Mouse (Mus musculus) embryonic facial prominence, embryonic 10.5 days (tissue): ENCODE results near the gene Saxo1. TPM values are rescaled to one million over a fixed set of nuclear protein-coding genes. Genes with fewer than 3 reads are reported as not detected.

Experiments used
- DNase-seq: peaks from one replicate; pipeline ENCODE4 v3.0.0-alpha.2; 2017; ENCODE audit warnings: low spot score
- H3K27ac ChIP-seq: fragments of 300-500 bp; sonication (generic); replicated peaks from 2 replicates; pipeline ENCODE4 v1.5.1; 2016; ENCODE audit warnings: mild to moderate bottlenecking
- H3K27me3 ChIP-seq: fragments of 300-500 bp; sonication (generic); replicated peaks from 2 replicates; pipeline ENCODE4 v1.6.1; 2016; ENCODE audit warnings: low read depth, mild to moderate bottlenecking; ENCODE audit not compliant: poor library complexity, severe bottlenecking
- H3K36me3 ChIP-seq: fragments of 300-500 bp; sonication (generic); replicated peaks from 2 replicates; pipeline ENCODE4 v1.6.1; 2016; ENCODE audit warnings: mild to moderate bottlenecking, moderate library complexity
- H3K4me1 ChIP-seq: fragments of 300-500 bp; sonication (generic); 2 replicates; pipeline ENCODE4 v1.6.1; 2016
- H3K4me3 ChIP-seq: fragments of 300-500 bp; sonication (generic); 2 replicates; pipeline ENCODE4 v1.5.1; 2016; ENCODE audit warnings: mild to moderate bottlenecking, moderate library complexity
- H3K9me3 ChIP-seq: fragments of 300-500 bp; sonication (generic); 2 replicates; pipeline ENCODE4 v1.6.1; 2016; ENCODE audit warnings: mild to moderate bottlenecking
- WGBS: fragments of 180-500 bp; shearing (Covaris S2); methylation state at CpG from one replicate; pipeline ENCODE4 v1.1.7; 2016; 5-methylcytosine and 5-hydroxymethylcytosine counted together
- polyA plus RNA-seq: library from polyadenylated mRNA; unstranded; fragments of >200 nt; fragmentation: Nextera tagmentation; extraction: Ambion mirVana; gene quantifications from 2 replicates; pipeline ENCODE4 v1.2.1, GENCODE M21; 2016

Gene Saxo1
- polyA plus RNA-seq, 1 experiment from 2014 or later = not detected

DNA sequence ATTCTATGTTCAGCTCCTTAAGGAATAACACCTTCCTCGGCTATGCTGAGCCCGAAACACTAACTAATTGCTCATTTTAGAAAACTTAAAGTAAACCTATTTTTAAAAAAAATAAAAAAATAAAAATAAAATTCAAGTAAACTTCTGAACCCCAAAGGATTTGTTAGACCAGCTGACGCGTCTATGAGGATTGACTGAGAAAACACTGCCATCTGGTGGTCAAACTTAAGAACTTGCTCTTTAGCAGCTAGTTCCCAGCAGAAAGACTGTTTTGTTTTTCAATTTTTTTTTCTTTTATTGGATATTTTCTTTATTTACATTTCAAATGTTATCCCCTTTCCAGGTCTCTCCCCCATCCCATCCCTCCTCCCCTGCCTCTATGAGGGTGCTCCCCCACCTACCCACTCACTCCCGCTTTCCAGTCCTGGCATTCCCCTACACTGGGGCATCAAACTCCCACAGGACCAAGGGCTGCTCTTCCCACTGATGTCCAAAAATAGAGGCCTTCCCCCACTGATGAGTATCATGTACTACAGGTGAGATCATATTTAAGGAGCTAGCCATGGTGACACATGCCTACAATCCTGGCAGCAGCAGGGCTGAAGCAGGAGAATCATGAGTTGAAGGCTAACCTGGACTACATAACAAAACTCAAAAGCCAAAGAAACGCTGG is 3.0 kb downstream of the Saxo1 start:
- WGBS = 28% methylated on average over 6 of the region's 6 CpGs
- no peak overlapping the region for H3K4me3 ChIP-seq
- H3K27me3 ChIP-seq = no peaks in the 10 kb centered on the region
- H3K36me3 ChIP-seq = no peaks in the 10 kb centered on the region
- no peak for DNase-seq
- H3K27ac ChIP-seq = no peak overlapping the region
- no peaks in the 10 kb centered on the region for H3K4me1 ChIP-seq
- H3K9me3 ChIP-seq = no peaks in the 10 kb centered on the region

DNA sequence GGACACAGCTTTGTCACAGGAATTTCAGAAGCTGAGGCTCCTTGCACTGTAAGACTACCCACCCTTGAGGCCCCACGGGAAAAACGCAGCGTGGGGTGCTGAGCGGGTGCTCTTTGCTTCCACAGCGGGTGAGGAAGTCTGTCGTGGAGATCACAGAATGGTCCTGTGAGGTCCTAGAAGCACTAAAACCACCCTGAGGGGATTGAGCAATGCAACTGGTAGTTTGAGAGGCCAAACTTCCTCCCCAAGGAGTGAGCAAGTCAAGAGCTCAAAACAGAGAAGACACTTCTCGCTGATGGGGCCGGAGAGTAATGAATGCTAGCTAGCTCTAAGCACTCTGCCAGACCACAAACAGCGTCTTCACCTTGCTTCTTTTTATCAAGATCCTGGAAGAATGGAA is 9.8 kb downstream of the Saxo1 start:
- 81% methylated on average over 9 of the region's 9 CpGs for WGBS
- peaks cover 5% of the 10 kb centered on the region; the same call in 1 of the 2 replicates for H3K4me1 ChIP-seq
- no peak overlapping the region for H3K4me3 ChIP-seq
- DNase-seq = no peak
- no peaks in the 10 kb centered on the region for H3K27me3 ChIP-seq
- no peaks in the 10 kb centered on the region for H3K36me3 ChIP-seq
- no peak overlapping the region for H3K27ac ChIP-seq
- H3K9me3 ChIP-seq = no peaks in the 10 kb centered on the region

DNA sequence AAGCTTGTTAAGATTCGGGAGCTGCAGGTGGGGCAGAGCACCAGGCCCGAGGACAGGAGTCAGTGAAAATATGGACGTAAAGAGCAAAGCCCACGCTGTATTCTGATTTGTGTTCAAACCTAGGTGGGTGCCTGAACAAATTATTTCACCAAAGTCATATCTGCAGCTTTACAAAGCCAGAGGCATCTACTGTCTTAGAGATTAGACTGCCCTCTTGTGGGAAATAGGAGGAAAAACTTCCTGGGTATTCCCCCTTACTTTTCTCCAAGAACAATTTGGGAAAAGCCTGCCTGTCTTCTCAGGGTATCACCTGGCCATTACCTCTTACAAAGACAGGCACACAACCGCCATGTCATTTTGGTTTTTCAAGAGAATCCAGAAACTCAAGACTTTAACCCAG is 12.5 kb downstream of the Saxo1 start:
- no peaks in the 10 kb centered on the region for H3K27me3 ChIP-seq
- no peak for DNase-seq
- 62% methylated on average over 5 of the region's 5 CpGs for WGBS
- no peaks in the 10 kb centered on the region for H3K36me3 ChIP-seq
- H3K4me3 ChIP-seq = no peak overlapping the region
- H3K27ac ChIP-seq = no peak overlapping the region
- no peaks in the 10 kb centered on the region for H3K9me3 ChIP-seq
- H3K4me1 ChIP-seq = peaks cover 5% of the 10 kb centered on the region; the same call in 1 of the 2 replicates

DNA sequence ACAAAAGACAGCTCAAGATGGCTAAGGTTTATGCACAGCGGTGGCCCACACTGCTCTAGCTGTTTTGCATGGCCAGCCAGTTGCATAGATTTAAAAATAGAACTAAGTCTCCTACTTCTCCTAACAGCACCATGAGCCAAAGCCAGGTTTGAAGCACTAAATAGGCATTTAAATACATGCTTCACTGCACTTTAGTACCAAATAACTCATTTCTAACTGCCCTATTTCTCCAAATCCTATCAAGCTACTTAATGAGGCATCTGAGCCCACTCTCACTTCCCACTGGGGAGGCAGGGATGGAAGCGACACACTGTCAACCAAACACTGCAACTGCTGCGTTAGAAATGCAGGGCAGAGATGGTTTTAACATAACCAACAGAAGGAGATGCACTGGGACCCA is 14.1 kb downstream of the Saxo1 start:
- WGBS = 84% methylated on average over 3 of the region's 3 CpGs
- Histone ChIP-seq H3K9me3 (no peaks in the 10 kb centered on the region), H3K27ac (no peak overlapping the region), H3K27me3 (no peaks in the 10 kb centered on the region), H3K4me1 (peaks cover 5% of the 10 kb centered on the region; the same call in 1 of the 2 replicates), H3K36me3 (no peaks in the 10 kb centered on the region), H3K4me3 (no peak overlapping the region)
- no peak for DNase-seq

DNA sequence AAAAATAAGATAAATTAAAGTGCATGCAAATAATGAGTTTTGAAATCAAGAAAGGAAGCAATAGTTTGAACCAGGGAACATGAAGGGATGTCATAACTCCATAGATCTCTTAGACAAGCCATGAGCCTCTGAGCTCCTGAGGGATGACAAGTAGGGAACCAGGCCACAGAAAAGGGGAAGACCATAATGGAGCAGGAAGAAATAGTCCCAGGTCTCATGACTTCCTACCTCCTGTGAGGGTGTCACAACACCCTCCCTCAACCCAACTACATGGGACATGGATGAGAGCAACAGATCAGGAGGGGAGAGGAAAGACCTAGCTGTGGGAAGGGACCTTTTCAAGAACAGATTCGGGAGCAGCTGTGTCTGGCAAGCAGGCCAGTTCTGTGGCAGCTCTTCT is 16.6 kb downstream of the Saxo1 start:
- no peak overlapping the region for H3K4me3 ChIP-seq
- WGBS = 81% methylated on average over 1 of the region's 1 CpGs
- DNase-seq = no peak

DNA sequence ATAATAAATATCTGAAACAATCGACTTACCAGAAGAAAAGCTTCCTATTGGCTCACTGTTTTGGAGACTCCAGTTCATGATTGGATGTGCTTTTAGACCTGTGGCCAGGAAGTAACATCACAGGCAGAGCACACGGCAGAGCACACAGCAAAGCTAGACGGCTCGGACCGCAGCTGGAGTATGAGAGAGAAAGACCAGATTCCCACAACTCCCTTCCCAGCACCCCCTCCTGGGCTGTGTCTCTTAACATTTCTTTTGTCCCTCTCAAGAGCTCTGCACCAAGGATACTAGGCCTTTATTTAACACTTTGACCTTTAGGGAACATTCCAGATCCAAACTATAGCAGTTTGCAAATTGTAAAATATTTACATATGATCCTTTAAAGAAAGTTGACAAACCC is 19.2 kb downstream of the Saxo1 start:
- H3K36me3 ChIP-seq = no peaks in the 10 kb centered on the region
- no peak overlapping the region for H3K4me3 ChIP-seq
- H3K4me1 ChIP-seq = peaks cover 6% of the 10 kb centered on the region
- WGBS = 94% methylated on average over 5 of the region's 5 CpGs
- no peak for DNase-seq
- no peaks in the 10 kb centered on the region for H3K9me3 ChIP-seq
- H3K27me3 ChIP-seq = no peaks in the 10 kb centered on the region
- no peak overlapping the region for H3K27ac ChIP-seq

More for the DNA sequence above, 16.6 kb downstream of the Saxo1 start:
- no peaks in the 10 kb centered on the region for H3K9me3 ChIP-seq
- H3K27ac ChIP-seq = no peak overlapping the region
- H3K4me1 ChIP-seq = peaks cover 5% of the 10 kb centered on the region; the same call in 1 of the 2 replicates
- no peaks in the 10 kb centered on the region for H3K27me3 ChIP-seq
- no peaks in the 10 kb centered on the region for H3K36me3 ChIP-seq

DNA sequence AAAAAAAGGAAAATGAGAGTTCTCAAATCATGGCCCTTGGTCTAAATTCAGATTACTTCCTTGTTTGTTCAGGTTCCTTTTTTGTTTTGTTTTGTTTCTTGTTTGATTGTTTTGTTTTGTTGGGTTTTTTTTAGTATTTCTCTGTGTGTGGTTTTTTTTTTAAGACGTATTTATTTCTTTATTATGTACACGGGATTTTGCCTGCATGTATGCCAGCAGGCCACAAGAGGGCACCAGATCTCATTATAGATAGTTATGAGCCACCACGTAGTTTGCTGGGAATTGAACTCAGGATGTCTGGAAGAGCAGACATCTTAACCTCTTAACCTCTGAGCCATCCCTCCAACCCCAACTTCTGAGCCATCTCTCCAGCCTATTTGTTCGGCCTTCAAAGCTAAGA is 20.2 kb downstream of the Saxo1 start:
- H3K4me1 ChIP-seq = peaks cover 6% of the 10 kb centered on the region
- H3K9me3 ChIP-seq = no peaks in the 10 kb centered on the region
- H3K4me3 ChIP-seq = no peak overlapping the region
- H3K36me3 ChIP-seq = no peaks in the 10 kb centered on the region
- no peaks in the 10 kb centered on the region for H3K27me3 ChIP-seq
- WGBS = 50% methylated on average over 4 of the region's 4 CpGs
- H3K27ac ChIP-seq = no peak overlapping the region
- DNase-seq = peak; percentile 27

DNA sequence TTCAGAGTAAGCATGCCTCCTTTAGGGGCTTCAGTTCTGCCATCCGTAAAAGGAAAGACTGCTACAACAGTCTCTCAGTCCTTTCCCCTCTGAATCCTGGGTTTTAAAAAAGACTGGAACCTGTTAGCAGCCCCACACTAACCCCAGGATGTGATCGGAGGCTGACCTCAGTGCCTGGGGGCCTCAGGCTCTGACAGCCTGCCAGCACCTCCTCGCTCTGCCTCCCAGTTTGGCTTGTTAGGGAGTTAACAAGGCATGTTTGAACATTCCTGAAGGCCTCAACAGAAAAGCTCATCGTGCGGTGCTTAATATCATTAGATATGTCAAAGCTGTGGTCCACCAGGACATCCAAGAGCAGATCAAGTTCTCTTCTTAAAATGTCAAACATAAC is 24.0 kb downstream of the Saxo1 start:
- no peak overlapping the region for H3K4me3 ChIP-seq
- no peaks in the 10 kb centered on the region for H3K9me3 ChIP-seq
- H3K36me3 ChIP-seq = no peaks in the 10 kb centered on the region
- no peak overlapping the region for H3K27ac ChIP-seq
- WGBS = 26% methylated on average over 5 of the region's 5 CpGs
- H3K27me3 ChIP-seq = no peaks in the 10 kb centered on the region
- peak; percentile 31 for DNase-seq
- peaks cover 10% of the 10 kb centered on the region for H3K4me1 ChIP-seq

DNA sequence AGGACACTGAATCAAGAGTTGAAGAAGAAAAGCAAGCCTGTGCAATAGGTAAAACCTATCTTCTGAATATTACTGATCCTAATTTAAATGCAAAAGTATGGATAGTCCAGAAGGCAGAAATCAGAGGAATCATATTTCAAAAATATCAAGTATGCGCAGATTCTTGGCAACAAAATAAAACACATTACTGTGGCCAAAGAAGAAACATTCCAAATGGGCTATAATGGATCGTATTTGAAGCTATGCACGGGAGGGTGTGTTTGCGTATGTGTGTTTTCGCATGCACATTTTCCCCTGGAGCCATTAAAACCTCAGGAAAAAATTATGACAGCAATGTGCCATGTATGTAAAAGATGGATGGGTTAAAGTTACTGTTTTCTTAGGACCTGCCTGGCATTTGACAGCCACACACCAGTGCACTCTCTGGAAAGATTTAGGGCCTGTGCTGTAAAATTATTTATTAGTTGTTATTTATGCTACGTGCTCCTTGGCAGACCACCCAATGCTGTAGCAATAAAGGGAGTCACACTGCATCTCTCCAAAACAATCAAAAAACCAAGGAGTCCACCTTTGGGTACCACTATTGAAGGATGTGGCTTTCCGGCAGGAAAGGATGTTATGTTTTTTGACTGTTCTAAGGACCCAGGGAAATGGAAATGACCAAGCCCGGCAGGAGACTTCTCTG is 24.6 kb downstream of the Saxo1 start:
- H3K9me3 ChIP-seq = no peaks in the 10 kb centered on the region
- WGBS = 78% methylated on average over 8 of the region's 8 CpGs
- no peaks in the 10 kb centered on the region for H3K27me3 ChIP-seq
- DNase-seq = no peak
- H3K36me3 ChIP-seq = no peaks in the 10 kb centered on the region
- H3K27ac ChIP-seq = no peak overlapping the region
- no peak overlapping the region for H3K4me3 ChIP-seq
- H3K4me1 ChIP-seq = peaks cover 11% of the 10 kb centered on the region

DNA sequence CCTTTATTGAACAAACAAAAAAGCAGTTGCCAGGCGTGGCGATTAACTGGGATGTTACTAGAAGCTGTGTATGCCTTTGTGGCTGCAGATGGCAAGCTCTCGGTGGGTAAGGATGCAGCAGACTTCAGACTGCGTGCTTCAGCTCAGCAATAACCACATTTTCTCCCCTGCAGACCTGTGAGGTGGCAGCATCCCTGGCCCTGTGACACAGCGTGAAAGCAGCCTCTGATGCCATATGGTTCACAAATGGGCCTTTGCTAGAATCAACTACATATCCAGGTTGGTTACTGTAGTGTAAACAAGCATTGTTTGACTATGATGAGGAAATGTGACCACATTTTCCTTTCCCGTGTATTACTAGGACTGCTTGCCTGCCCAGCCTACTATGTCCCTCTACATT is 29.0 kb downstream of the Saxo1 start:
- WGBS = 78% methylated on average over 6 of the region's 6 CpGs
- H3K36me3 ChIP-seq = no peaks in the 10 kb centered on the region
- peak overlapping the region; percentile 16 for H3K27ac ChIP-seq
- H3K4me3 ChIP-seq = no peak overlapping the region
- DNase-seq = no peak
- no peaks in the 10 kb centered on the region for H3K9me3 ChIP-seq
- H3K4me1 ChIP-seq = peaks cover 28% of the 10 kb centered on the region
- no peaks in the 10 kb centered on the region for H3K27me3 ChIP-seq

DNA sequence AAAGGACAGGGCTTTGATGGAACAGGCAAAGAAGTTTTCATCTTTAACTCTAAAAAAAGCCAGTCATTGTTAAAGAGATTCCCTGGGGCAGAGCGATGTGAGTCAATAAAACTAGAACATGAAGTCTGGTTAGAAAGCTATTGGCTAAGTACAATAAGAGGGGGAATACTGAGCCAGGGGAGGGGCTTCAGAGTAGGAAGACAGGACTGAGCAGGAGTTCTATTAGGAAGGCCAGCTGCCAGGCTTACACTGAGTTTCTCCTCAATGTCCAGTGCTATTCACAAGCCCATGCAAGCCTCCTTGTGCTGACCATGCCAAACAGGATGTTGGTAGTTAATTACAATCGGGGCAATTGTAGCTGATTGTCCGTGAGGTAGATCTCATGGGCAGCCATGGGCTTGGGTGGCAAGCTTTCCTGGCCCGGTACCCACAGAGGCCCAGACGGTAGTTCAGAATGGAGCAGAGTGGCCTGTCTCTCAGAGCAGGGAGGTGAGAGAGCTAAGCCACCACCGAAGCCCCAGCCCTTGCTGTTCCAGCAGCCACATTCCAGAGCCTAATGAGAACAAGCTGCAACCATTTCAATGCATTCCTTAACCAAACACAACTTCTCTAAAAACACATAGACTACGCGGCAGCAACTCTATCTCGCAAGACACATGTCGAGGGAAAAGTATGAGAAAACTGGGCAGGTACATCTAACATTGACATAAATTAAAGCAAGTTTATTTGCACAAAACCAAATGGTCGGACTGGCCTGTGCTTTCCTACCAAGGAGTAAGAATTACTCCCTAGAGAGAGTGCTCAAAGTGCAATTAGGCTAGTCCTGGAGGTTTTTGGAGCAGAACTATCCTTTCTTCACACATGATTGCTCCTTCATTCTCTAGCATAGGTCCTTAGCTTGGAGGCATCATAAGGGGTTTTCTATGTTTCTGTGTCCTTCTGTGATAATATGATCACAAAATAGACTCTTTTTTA is 30.7 kb downstream of the Saxo1 start:
- 37% methylated on average over 11 of the region's 11 CpGs for WGBS
- Histone ChIP-seq H3K9me3 (no peaks in the 10 kb centered on the region), H3K27me3 (no peaks in the 10 kb centered on the region), H3K4me3 (no peak overlapping the region), H3K4me1 (peaks cover 23% of the 10 kb centered on the region), H3K27ac (peak overlapping the region; percentile 86), H3K36me3 (no peaks in the 10 kb centered on the region)
- DNase-seq = peak; percentile 68

DNA sequence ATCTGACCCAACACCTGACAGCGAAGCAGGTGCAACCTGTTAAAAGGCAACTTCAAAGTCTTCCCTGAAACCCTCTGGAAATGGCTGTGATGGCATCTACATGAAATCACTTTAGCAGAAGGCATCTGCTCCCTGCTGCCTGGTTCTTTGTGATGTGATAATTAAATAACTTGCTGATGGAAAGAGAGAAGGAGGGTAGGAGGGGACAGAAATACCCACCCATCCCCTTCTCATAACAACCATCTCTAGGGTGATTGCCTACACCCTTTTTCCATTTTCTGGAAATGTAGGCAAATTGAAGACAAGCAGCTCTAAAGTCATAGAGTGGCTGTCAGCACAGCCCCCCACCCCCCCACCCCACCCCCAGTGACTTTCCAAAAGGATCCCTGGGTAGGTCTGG is 33.6 kb downstream of the Saxo1 start:
- DNase-seq = no peak
- Histone ChIP-seq H3K27ac (no peak overlapping the region), H3K27me3 (no peaks in the 10 kb centered on the region), H3K4me1 (peaks cover 23% of the 10 kb centered on the region), H3K4me3 (no peak overlapping the region), H3K9me3 (no peaks in the 10 kb centered on the region), H3K36me3 (no peaks in the 10 kb centered on the region)
- 99% methylated on average over 1 of the region's 1 CpGs for WGBS
